Mouse (Mus musculus): ENCODE data around the gene Ly6g5c.

GRCm38 (mm10) chr17:35106522-35106921 is 1.6 kb upstream of the Ly6g5c start:
- no peak for TF ChIP-seq CTCF (IDR thresholded peaks at IDR 0.05; ENCODE audit: low read depth, low read length)
- no peak for TF ChIP-seq GATA1 (IDR thresholded peaks at IDR 0.05; ENCODE audit: borderline replicate concordance, low read length)
- no peak for TF ChIP-seq TAL1 (conservative IDR thresholded peaks at IDR 0.05; ENCODE audit: low read depth, low read length)

All from G1E (cell line).